Mouse (Mus musculus): ENCODE results near the gene Hdac4. TPM values are rescaled to one million over a fixed set of nuclear protein-coding genes. Genes with fewer than 3 reads are reported as not detected.

Hdac4 gene
- total RNA-seq, 2 experiments from 2014 or later = 36.1 to 51.8 TPM

GRCm38 (mm10) chr1:92179489-92180006 is 16.0 kb downstream of the Hdac4 start:
- DNase-seq (ENCODE audit: low spot score) = peak; percentile 13
- intact Hi-C loops (cut with DNase I) = loop anchor here (5.0 to 10.0 kb wide), 2 partner anchors 212 to 275 kb away; no protein-coding TSS in a partner anchor

DNA sequence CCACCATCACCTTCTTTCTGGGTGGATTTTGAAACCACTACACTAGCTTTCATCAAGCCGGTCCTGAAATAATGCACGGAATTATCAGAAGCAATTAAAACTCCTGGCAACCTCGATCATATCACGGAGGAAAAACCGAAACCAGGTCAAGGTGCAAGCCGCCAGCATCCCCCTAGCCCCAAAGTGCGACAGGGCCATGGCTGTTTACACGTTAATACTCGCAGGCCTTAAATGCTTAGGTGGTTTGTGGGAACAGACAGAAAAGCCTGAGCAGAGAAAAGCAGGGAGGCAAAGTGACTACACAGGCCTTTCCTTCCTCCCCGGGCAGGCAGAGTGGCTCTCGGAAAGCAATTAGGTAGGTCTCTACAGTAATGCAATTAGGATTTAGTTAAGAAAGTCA is 16.4 kb downstream of the Hdac4 start:
- intact Hi-C loops (cut with DNase I) = loop anchor here (5.0 to 10.0 kb wide), 2 partner anchors 212 to 276 kb away; no protein-coding TSS in a partner anchor
- DNase-seq (ENCODE audit: low spot score) = no peak

GRCm38 (mm10) chr1:92178021-92178895 is 17.2 kb downstream of the Hdac4 start:
- DNase-seq (ENCODE audit: low spot score) = no peak
- intact Hi-C loops (cut with DNase I) = loop anchor here (5.0 to 10.0 kb wide), 2 partner anchors 211 to 277 kb away; no protein-coding TSS in a partner anchor

DNA sequence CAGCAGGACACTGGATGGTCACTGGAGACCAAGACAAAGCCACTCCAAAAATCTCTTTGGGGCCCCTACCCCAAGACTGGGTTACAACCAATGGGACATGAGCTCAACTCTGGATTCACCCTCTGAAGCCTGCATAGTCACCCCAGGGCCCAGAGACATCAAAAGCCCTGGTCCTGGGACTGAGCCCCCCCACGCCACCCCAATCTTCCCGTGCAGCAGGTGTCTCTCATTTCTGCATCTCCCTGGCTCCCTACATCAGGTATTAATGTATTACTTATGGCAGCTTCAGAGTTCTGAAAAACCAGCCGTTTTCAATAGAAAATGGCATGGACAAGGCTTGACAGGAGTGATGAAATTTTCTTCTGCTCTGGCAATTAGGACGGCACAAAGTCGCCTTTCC is 17.9 kb downstream of the Hdac4 start:
- intact Hi-C loops (cut with DNase I) = loop anchor here (2.0 to 10.0 kb wide), 3 partner anchors 41 to 277 kb away; no protein-coding TSS in a partner anchor
- no peak for DNase-seq (ENCODE audit: low spot score)

- intact Hi-C loops (cut with DNase I) = loop anchor here (2.0 to 10.0 kb wide), 3 partner anchors 40 to 278 kb away; no protein-coding TSS in a partner anchor
- DNase-seq (ENCODE audit: low spot score) = no peak
Observed at GRCm38 (mm10) chr1:92177196-92177595, 18.3 kb downstream of the Hdac4 start.

GRCm38 (mm10) chr1:92175266-92175665 is 20.2 kb downstream of the Hdac4 start:
- intact Hi-C loops (cut with DNase I) = loop anchor here (5.0 to 10.0 kb wide), 2 partner anchors 208 to 280 kb away; no protein-coding TSS in a partner anchor
- DNase-seq (ENCODE audit: low spot score) = no peak

DNA sequence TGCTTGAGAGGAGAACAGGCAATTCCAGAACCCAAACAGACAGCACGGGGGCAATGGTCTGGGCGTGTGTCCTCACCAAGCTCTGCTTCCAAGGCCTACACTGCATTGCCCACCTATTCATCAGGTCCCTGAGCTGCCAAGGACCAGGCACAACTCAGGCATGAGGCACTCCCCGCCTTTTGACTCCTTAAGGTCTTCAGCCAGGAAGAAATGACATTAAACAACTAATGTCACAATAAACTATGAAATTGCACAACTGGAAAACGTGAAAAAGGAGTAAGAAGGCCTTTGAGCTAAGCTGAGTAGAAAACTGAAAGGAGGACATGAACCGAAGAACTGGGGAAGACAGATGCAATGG is 20.6 kb downstream of the Hdac4 start:
- no peak for DNase-seq (ENCODE audit: low spot score)
- intact Hi-C loops (cut with DNase I) = loop anchor here (5.0 to 10.0 kb wide), 2 partner anchors 208 to 280 kb away; no protein-coding TSS in a partner anchor

- intact Hi-C loops (cut with DNase I) = loop anchor here (10.0 kb wide), 1 partner anchor 280 kb away; no protein-coding TSS in a partner anchor
Observed at GRCm38 (mm10) chr1:92174251-92174897, 21.1 kb downstream of the Hdac4 start.

DNA sequence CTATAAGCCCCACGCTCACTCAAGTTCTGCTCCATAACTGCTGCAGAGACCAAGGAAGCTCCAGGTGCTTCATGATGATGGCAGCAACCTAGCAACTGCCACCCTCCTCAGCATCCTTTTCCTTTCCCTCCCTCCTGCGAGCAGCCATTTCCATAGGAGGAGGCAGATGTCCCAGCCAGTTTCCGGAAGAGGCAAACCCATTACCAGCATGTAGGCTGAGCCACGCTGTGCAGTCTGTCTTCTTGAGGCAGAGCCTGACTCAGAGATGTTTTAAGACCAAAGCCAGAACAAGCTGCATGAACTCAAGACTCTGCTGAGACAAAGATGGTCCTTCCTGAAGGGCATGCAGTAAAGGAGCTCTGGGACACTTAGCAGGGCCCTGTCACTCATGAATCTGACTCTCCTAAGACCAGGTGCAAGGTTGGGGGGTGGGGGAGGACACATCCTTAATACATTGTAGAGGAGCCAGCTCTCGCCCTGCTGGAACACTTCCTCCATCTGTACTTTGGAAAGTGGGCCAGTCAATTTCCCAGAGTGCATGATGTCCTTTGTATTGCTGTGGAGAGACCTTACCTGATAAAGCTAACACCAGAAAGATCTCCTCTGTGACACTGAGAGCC is 24.8 kb downstream of the Hdac4 start:
- intact Hi-C loops (cut with DNase I) = loop anchor here (10.0 kb wide), 1 partner anchor 284 kb away; no protein-coding TSS in a partner anchor
- no peak for DNase-seq (ENCODE audit: low spot score)

More at GRCm38 (mm10) chr1:92174251-92174897, 21.1 kb downstream of the Hdac4 start:
- DNase-seq (ENCODE audit: low spot score) = no peak

DNA sequence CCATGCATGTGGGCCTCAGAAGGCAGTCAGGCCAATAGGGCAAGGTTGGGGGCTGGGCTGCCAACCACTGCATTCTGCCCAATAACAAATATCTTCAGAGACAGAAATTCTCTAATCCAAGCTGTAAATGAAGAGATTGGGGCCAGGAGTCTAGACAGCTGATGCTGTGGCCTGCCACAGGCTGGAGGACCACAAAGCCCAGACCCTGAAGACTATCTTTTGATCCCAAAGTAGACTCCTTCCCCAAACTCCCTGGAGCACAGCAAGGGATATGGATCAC is 25.8 kb downstream of the Hdac4 start:
- DNase-seq (ENCODE audit: low spot score) = no peak
- intact Hi-C loops (cut with DNase I) = loop anchor here (10.0 kb wide), 1 partner anchor 285 kb away; no protein-coding TSS in a partner anchor

DNA sequence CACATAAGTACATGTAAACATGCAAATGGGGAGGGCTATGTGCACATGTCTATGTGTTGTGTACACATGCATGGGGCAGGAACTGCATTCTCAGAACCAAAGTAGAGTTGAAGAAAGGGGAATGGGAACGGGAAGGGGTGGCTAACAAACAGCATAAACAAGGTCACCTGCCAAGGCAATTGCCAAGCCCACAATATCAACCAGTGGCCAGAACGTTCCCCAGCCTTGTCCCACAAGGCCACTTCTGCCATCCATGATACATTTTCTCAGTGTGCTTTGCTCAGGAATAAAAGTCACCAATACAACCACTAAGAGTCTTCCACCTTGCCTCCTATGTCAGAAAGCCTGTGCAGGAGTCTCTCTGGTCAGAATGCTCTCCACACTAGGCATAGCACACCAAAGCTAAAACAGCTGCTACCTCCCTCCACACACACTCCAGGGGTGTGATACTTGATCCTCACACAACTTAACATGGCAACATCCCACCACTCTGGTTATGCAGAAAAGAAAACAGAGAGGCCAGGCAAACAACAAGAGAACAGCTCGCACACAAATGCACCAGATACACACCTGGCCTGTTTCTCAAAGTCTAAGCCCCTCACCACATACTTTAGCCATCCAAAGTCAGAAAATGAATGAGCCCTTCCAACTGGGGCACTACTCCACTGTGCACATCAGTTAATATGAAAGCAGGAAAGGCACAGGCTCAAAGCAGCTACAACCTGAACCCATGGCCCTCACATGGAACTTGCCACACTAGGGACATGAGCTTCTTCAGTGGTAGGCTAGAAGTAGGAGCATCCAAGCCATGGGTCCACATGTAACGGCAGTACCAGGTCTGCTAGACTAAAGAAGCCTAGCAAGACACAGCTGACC is 26.4 kb downstream of the Hdac4 start:
- intact Hi-C loops (cut with DNase I) = no loop called here
- no peak for DNase-seq (ENCODE audit: low spot score)

DNA sequence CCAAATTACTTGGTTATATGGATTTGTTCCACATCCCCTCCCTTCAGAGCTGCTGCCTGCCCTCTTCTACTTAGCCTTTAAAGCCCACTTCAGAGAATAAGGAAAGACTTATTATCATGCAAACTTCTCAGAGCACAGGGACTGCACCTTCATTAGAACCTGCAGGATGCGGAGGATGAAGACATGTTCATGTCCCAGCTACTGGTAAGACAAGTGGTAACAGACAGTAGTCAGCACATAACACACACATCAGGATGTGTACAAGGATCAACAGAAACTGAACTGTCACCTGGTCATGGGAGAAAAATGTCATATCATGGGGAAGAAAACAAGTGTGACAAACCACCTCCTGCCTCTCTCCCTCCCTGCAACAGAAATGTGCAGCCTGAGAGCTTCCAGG is 31.6 kb downstream of the Hdac4 start:
- intact Hi-C loops (cut with DNase I) = no loop called here
- no peak for DNase-seq (ENCODE audit: low spot score)

- intact Hi-C loops (cut with DNase I) = no loop called here
- no peak for DNase-seq (ENCODE audit: low spot score)
Observed at GRCm38 (mm10) chr1:92159804-92160203, 35.7 kb downstream of the Hdac4 start.

DNA sequence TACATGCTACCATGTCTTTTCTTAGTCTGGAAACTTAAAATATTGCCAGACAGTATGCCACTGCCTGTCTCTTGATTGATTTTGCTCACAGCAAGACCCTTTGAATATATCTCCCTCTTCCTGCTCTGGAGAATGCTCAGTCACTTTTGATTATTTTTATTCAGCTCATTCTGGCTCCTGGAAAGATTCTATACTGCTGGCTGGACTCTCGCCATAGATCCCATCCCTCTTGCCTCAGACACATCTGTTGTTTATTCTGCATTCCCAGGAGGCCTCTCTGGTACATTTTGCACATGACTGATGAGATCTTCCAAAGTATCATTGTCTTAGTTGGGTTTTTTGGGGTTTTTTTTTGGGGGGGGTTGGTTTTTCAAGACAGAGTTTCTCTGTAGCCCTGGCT is 45.3 kb downstream of the Hdac4 start:
- intact Hi-C loops (cut with DNase I) = no loop called here
- DNase-seq (ENCODE audit: low spot score) = no peak

DNA sequence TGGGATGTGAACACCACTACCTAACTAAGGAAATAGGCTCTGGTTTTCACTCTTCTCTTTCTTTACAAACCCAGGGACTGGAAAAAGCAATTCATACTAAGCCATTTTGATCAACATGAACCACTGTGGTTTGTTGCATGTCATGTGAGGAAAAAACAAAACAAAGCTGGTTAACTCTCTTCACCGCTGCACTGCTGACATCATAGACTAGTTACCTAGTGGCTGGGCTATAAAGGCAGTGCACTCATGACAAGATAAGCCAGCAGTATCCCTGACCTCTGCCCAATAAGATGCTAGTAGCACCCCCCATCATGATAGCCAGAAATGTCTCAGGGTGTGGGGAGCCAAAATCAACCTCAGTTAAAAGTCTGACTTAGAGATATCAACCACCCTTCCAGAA is 47.0 kb downstream of the Hdac4 start:
- no peak for DNase-seq (ENCODE audit: low spot score)
- intact Hi-C loops (cut with DNase I) = no loop called here

DNA sequence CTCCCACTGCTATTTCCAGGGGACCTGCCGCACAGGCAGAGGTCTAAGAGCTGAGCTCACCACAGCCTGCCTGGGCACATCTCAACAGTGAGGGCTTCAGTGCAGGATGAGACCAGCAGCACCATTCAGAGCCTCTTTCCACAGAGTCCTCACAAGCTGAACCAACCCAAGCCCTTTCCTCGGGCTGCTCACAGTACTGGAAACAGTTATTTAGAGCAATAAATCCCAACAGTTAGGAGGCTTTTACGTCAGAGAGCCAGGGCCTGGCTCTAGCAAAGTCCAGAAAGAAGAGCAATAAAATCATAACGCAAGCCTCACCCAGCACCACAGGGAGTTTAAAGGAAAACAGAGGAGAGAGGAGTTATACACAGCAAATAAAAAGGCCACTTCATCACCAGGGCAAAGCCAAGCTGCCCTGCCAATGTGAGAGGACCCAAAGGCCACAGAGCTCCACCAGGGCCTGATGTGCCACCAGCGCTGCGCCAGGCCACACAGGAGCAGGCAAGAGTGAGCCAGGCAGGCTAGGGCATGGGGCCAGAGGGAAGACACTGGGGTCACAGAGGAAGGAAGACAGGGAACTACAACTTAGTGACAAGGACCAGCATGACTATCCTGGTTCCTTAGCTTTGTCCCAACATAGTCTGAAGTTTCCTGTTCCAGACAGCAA is 50.5 kb downstream of the Hdac4 start:
- DNase-seq (ENCODE audit: low spot score) = no peak
- intact Hi-C loops (cut with DNase I) = no loop called here

GRCm38 (mm10) chr1:92143331-92143895 is 52.1 kb downstream of the Hdac4 start:
- DNase-seq (ENCODE audit: low spot score) = no peak
- intact Hi-C loops (cut with DNase I) = no loop called here

DNA sequence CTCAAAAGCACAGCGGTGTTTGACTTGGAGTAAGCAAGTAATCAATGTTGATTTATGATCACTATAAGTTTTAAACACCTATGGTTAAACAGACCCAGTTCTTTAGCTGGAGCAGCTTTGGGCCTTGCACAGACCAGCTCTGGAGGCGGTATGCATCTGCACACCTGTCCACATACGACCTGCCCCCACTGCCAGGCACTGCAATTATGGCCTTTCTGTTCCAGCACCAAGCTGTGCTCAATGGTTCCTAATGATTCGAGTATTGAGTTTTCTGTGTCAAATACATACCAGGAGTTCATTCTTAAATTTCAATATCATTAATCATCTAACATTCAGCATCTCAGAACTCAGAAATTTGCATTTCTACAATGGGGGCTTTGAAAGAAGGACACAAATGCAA is 52.7 kb downstream of the Hdac4 start:
- intact Hi-C loops (cut with DNase I) = no loop called here
- no peak for DNase-seq (ENCODE audit: low spot score)

Data from heart, postnatal 25 days (tissue).